In the genomic region with DNA sequence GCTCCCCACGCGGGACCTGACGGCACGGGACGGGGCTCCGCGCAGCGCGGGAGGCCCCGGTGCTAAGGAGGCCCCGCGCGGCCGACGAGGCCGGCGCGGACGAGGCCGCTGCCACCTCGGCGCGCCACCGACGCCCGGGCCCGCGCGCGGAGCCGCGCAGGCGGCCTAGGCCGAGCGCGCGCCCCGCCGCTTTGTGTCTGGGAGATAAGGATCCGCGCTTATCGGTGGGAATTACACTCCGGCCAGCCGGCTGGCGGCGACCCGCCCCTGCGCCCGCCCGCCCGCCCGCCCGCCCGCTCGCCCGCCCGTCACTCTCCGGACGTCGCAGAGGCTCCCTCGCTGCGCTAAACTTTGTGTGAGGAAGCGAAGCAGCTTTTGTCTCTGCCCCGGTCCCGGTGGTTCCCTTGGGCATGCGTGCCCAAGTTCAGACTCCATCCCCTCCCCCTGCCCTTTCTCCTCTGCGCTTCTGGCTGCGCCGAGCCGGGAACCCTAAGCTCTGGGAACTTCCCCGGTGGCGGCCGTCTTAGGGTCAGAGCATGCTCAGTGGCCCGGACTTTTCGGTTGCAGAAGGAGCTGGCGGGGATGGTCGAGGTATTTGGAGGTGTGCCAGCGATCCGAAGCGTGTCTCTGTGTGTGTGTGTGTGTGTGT, we compare ENCODE assay signal across 8 mouse cellular contexts. TPM values are rescaled to one million over a fixed set of nuclear protein-coding genes. Genes with fewer than 3 reads are reported as not detected.
DNase-seq lines count a peak whose midpoint lies in the region; ATAC-seq and TF ChIP-seq lines count a peak whose summit lies in the region.

No protein-coding gene starts in this region.

- H3K36me3 ChIP-seq in intestine, embryonic 15.5 days = 0 out of 2 replicates have a peak, but pooled peaks cover 5% of the 10 kb centered on the region
- peaks cover 17% of the 10 kb centered on the region for H3K36me3 ChIP-seq in limb, embryonic 13.5 days
- H3K36me3 ChIP-seq in midbrain, embryonic 16.5 days (ENCODE audit: control insufficient read depth, insufficient read depth, low read length) = no peaks in the 10 kb centered on the region
- no peaks in the 10 kb centered on the region for H3K36me3 ChIP-seq in spleen, adult 2 months (ENCODE audit: control insufficient read depth, insufficient read depth, low read length)

- TF ChIP-seq POLR2A in spleen, adult 2 months (IDR thresholded peaks at IDR 0.05; ENCODE audit: low read depth, low read length) = 0 out of 2 replicates have a peak, but pooled peaks have one; percentile 2

- no peaks in the 10 kb centered on the region for H3K27me3 ChIP-seq in intestine, embryonic 15.5 days (replicated peaks)
- H3K27me3 ChIP-seq in limb, embryonic 13.5 days = no peaks in the 10 kb centered on the region
- H3K27me3 ChIP-seq in midbrain, embryonic 16.5 days (ENCODE audit: control insufficient read depth, insufficient read depth, low read depth, low read length) = no peaks in the 10 kb centered on the region
- H3K27me3 ChIP-seq in spleen, adult 2 months (ENCODE audit: control insufficient read depth, insufficient read depth, low read length) = no peaks in the 10 kb centered on the region

- TF ChIP-seq CTCF in spleen, adult 2 months (IDR thresholded peaks at IDR 0.05; ENCODE audit: extremely low read depth, insufficient read depth, insufficient read length, insufficient replicate concordance) = no peak

- ATAC-seq in intestine, embryonic 15.5 days = peak; percentile 88
- ATAC-seq in limb, embryonic 13.5 days (ENCODE audit: low FRiP score, low read depth) = peak; percentile 38
- ATAC-seq in midbrain, embryonic 16.5 days = peak; percentile 77

- H3K4me3 ChIP-seq in intestine, embryonic 15.5 days (replicated peaks) = peak overlapping the region; percentile 85
- H3K4me3 ChIP-seq in limb, embryonic 13.5 days = peak overlapping the region; percentile 76
- H3K4me3 ChIP-seq in midbrain, embryonic 16.5 days (ENCODE audit: low read depth, low read length) = peak overlapping the region; percentile 67
- peak overlapping the region; percentile 93 for H3K4me3 ChIP-seq in spleen, adult 2 months (ENCODE audit: extremely low read depth, insufficient read depth, insufficient read length)

- WGBS in intestine, embryonic 15.5 days = under 1% methylated on average over 76 of the region's 80 CpGs
- under 1% methylated on average over 75 of the region's 80 CpGs for WGBS in limb, embryonic 13.5 days
- under 1% methylated on average over 39 of the region's 80 CpGs for WGBS in midbrain, embryonic 16.5 days
- WGBS in spleen, adult 2 months = 2% methylated on average over 69 of the region's 80 CpGs

- H3K27ac ChIP-seq in intestine, embryonic 15.5 days = peak overlapping the region; percentile 100
- H3K27ac ChIP-seq in limb, embryonic 13.5 days = peak overlapping the region; percentile 99
- H3K27ac ChIP-seq in midbrain, embryonic 16.5 days (ENCODE audit: low read length) = peak overlapping the region; percentile 98
- peak overlapping the region; percentile 90 for H3K27ac ChIP-seq in spleen, adult 2 months (ENCODE audit: insufficient read depth, low read length)

- peak; percentile 53 to 67 for DNase-seq in left cerebral cortex, adult 18-20 months (ENCODE audit: low spot score in 2 of 2)
- DNase-seq in left cerebral cortex, adult 11 months (ENCODE audit: low spot score) = no peak
- DNase-seq in embryo, embryonic 11 days = peak; percentile 94
- peak; percentile 72 for DNase-seq in gastrocnemius, postnatal 25 days
- DNase-seq in spleen, adult 2 months (ENCODE audit: low read depth in 1 of 2, low spot score in 2 of 2) = peak; percentile 21 to 55

- H3K9me3 ChIP-seq in intestine, embryonic 15.5 days = no peaks in the 10 kb centered on the region
- no peaks in the 10 kb centered on the region for H3K9me3 ChIP-seq in limb, embryonic 13.5 days
- no peaks in the 10 kb centered on the region for H3K9me3 ChIP-seq in midbrain, embryonic 16.5 days (replicated peaks; ENCODE audit: control insufficient read depth, low read length, poor library complexity, severe bottlenecking)

- H3K9ac ChIP-seq in intestine, embryonic 15.5 days = peak overlapping the region; percentile 98
- H3K9ac ChIP-seq in limb, embryonic 13.5 days = peak overlapping the region; percentile 97
- H3K9ac ChIP-seq in midbrain, embryonic 16.5 days (ENCODE audit: low read depth, low read length) = peak overlapping the region; percentile 87

- H3K4me1 ChIP-seq in intestine, embryonic 15.5 days (replicated peaks) = peaks cover 24% of the 10 kb centered on the region
- peaks cover 78% of the 10 kb centered on the region for H3K4me1 ChIP-seq in limb, embryonic 13.5 days
- peaks cover 44% of the 10 kb centered on the region for H3K4me1 ChIP-seq in midbrain, embryonic 16.5 days (ENCODE audit: control insufficient read depth, insufficient read depth, low read length)
- peaks cover 12% of the 10 kb centered on the region; the same call in 1 of the 2 replicates for H3K4me1 ChIP-seq in spleen, adult 2 months (ENCODE audit: control insufficient read depth, insufficient read depth, insufficient read length)

- H3K4me2 ChIP-seq in intestine, embryonic 15.5 days (replicated peaks) = peak overlapping the region; percentile 69
- H3K4me2 ChIP-seq in limb, embryonic 13.5 days (replicated peaks) = peak overlapping the region; percentile 82
- H3K4me2 ChIP-seq in midbrain, embryonic 16.5 days (ENCODE audit: low read length) = peak overlapping the region; percentile 74

RNA-seq across cellular contexts. Expression of a gene that starts 0.5 kb away (rescaled TPM):
- total RNA-seq in left cerebral cortex, adult 18-20 months (2021) = 10 to 100 TPM; 22.7 TPM
- 10 to 100 TPM; 18.5 to 19.7 TPM for total RNA-seq in gastrocnemius, postnatal 25 days (2021)
- 19.3 and 19.5 TPM in 2 replicates for polyA plus RNA-seq in intestine, embryonic 15.5 days (2015; fragmentation: Nextera tagmentation; extraction: Ambion mirVana)
- polyA plus RNA-seq in limb, embryonic 13.5 days (2015; fragmentation: Nextera tagmentation; extraction: Ambion mirVana) = 37.3 and 41.2 TPM in 2 replicates
- polyA plus RNA-seq in midbrain, embryonic 16.5 days (2015; fragmentation: Nextera tagmentation; extraction: Ambion mirVana) = 17.1 and 18.7 TPM in 2 replicates
- 10.2 and 12.0 TPM in 2 replicates for polyA plus RNA-seq in spleen, adult 2 months (2012; rRNA removed)

RNA-seq across cellular contexts. Expression of a gene that starts 50.3 kb away (rescaled TPM):
- 10 to 100 TPM; 12.6 to 13.5 TPM for total RNA-seq in left cerebral cortex, adult 18-20 months (2021)
- not detected for total RNA-seq in gastrocnemius, postnatal 25 days (2021)
- polyA plus RNA-seq in intestine, embryonic 15.5 days (2015; fragmentation: Nextera tagmentation; extraction: Ambion mirVana) = 0.50 and 1.00 TPM in 2 replicates
- 0.10 and 0.26 TPM in 2 replicates for polyA plus RNA-seq in limb, embryonic 13.5 days (2015; fragmentation: Nextera tagmentation; extraction: Ambion mirVana)
- 3.0 and 4.5 TPM in 2 replicates for polyA plus RNA-seq in midbrain, embryonic 16.5 days (2015; fragmentation: Nextera tagmentation; extraction: Ambion mirVana)
- 0.25 and 0.48 TPM in 2 replicates for polyA plus RNA-seq in spleen, adult 2 months (2012; rRNA removed)

Comparison
In these comparisons a context has a peak if more than half of its experiments do, and no peak if none do; other contexts are left out.
1. ATAC-seq: peak in every context shown above with its lines; median percentile 88 in intestine, embryonic 15.5 days; 77 in midbrain, embryonic 16.5 days; 38 in limb, embryonic 13.5 days.